Mouse (Mus musculus) intestine, embryonic 15.5 days (tissue): ENCODE measurements around the gene Ankrd44. TPM values are rescaled to one million over a fixed set of nuclear protein-coding genes. Genes with fewer than 3 reads are reported as not detected.

Experiments used
- ATAC-seq: fragments of 200-750 bp; cut with Nextera tagmentation; 2 replicates; pipeline ENCODE4 v1.8.0; 2017; ENCODE audit warnings: moderate TSS enrichment, moderate library complexity
- H3K27ac ChIP-seq: fragments of 300-500 bp; sonication (generic); 2 replicates; pipeline ENCODE4 v1.5.1; 2015; ENCODE audit warnings: mild to moderate bottlenecking, inconsistent platforms
- H3K27me3 ChIP-seq: fragments of 300-500 bp; sonication (generic); replicated peaks from 2 replicates; pipeline ENCODE4 v1.6.1; 2015; ENCODE audit warnings: inconsistent platforms
- H3K36me3 ChIP-seq: fragments of 300-500 bp; sonication (generic); 2 replicates; pipeline ENCODE4 v1.6.1; 2015; ENCODE audit warnings: inconsistent platforms
- H3K4me1 ChIP-seq: fragments of 300-500 bp; sonication (generic); replicated peaks from 2 replicates; pipeline ENCODE4 v1.6.1; 2015; ENCODE audit warnings: inconsistent platforms
- H3K4me2 ChIP-seq: fragments of 300-500 bp; sonication (generic); replicated peaks from 2 replicates; pipeline ENCODE4 v1.6.1; 2015; ENCODE audit warnings: mild to moderate bottlenecking, inconsistent platforms
- H3K4me3 ChIP-seq: fragments of 300-500 bp; sonication (generic); replicated peaks from 2 replicates; pipeline ENCODE4 v1.5.1; 2015; ENCODE audit warnings: inconsistent platforms
- H3K9ac ChIP-seq: fragments of 300-500 bp; sonication (generic); 2 replicates; pipeline ENCODE4 v1.6.1; 2015; ENCODE audit warnings: inconsistent platforms
- H3K9me3 ChIP-seq: fragments of 300-500 bp; sonication (generic); 2 replicates; pipeline ENCODE4 v1.6.1; 2016; ENCODE audit warnings: inconsistent platforms
- WGBS: fragments of 180-500 bp; shearing (Covaris S2); methylation state at CpG from one replicate; pipeline ENCODE4 v1.1.7; 2015; 5-methylcytosine and 5-hydroxymethylcytosine counted together
- polyA plus RNA-seq: library from polyadenylated mRNA; unstranded; fragments of >200 nt; fragmentation: Nextera tagmentation; extraction: Ambion mirVana; gene quantifications from 2 replicates; pipeline ENCODE4 v1.2.1, GENCODE M21; 2015

Gene Ankrd44
- polyA plus RNA-seq, 1 experiment from 2014 or later, result 7.4 TPM

DNA sequence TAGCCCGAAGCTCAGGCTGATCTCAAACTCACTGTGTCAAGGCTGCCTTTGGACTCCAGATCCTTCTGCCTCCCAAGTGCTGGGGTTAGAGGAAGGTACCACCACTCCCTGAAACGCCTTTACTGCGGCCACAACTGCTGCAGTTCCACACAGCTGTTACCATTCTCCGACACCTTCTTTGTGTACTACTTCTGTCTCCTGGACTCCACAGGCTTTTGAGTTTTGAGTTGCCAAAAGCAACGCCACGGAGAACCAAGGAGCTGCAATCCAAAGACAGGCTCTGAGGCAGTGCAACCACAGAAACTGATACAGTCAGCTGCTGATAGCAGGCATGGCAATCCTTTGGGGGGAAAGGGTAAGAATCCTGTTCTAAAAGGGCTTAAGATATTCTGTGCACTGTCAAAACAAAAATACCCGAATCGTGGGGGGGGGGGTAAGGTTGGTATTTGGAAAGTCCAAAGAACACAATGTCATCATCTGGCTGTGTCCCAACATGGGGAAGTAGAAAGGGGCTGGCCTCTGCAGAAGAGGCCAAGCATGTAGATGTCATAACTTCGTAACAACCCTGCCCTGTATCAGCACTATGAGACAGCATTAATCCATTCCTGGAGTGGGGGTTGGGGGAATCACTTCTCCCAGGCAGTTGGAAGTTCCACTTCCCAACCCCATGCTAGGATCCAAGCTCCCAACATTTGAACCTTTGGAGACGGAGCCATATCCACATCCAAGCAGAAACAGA lies 116.2 kb downstream of the Ankrd44 start:
- Histone ChIP-seq H3K4me2 (no peak overlapping the region), H3K4me3 (no peak overlapping the region), H3K36me3 (no peaks in the 10 kb centered on the region), H3K9ac (no peak overlapping the region), H3K9me3 (no peaks in the 10 kb centered on the region), H3K27ac (no peak overlapping the region), H3K4me1 (no peaks in the 10 kb centered on the region; the same call in 1 of the 2 replicates), H3K27me3 (no peaks in the 10 kb centered on the region)
- no peak for ATAC-seq
- WGBS, result 79% methylated on average over 10 of the region's 10 CpGs

DNA sequence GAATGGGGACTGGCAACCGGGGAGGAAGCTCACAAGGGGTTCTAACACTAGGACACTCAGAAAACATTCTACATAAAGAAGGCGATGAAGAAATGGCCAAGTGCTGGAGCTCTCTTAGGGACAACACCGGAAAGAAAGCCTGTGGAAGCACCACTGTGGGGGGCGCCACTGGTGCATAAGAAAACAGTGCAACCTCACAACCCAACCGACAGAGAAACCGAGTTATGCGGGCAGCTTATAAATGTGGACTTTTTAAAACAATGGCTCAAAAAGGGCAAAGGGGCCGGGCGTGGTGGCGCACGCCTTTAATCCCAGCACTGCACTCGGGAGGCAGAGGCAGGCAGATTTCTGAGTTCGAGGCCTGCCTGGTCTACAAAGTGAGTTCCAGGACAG lies 117.1 kb downstream of the Ankrd44 start:
- H3K9me3 ChIP-seq, result no peaks in the 10 kb centered on the region
- no peak overlapping the region for H3K4me2 ChIP-seq
- no peaks in the 10 kb centered on the region for H3K27me3 ChIP-seq
- no peak overlapping the region for H3K4me3 ChIP-seq
- ATAC-seq, result no peak
- H3K9ac ChIP-seq, result no peak overlapping the region
- H3K4me1 ChIP-seq, result no peaks in the 10 kb centered on the region; the same call in 1 of the 2 replicates
- no peak overlapping the region for H3K27ac ChIP-seq
- 98% methylated on average over 13 of the region's 13 CpGs for WGBS
- H3K36me3 ChIP-seq, result no peaks in the 10 kb centered on the region

GRCm38 (mm10) chr1:54808401-54809097 lies 117.6 kb downstream of the Ankrd44 start:
- no peaks in the 10 kb centered on the region for H3K36me3 ChIP-seq
- no peak for ATAC-seq
- no peak overlapping the region for H3K4me3 ChIP-seq
- H3K9me3 ChIP-seq, result no peaks in the 10 kb centered on the region
- 69% methylated on average over 4 of the region's 4 CpGs for WGBS
- no peak overlapping the region for H3K27ac ChIP-seq
- no peaks in the 10 kb centered on the region; the same call in 1 of the 2 replicates for H3K4me1 ChIP-seq
- no peak overlapping the region for H3K4me2 ChIP-seq
- H3K27me3 ChIP-seq, result no peaks in the 10 kb centered on the region
- H3K9ac ChIP-seq, result no peak overlapping the region

GRCm38 (mm10) chr1:54807832-54808231 lies 118.4 kb downstream of the Ankrd44 start:
- no peak overlapping the region for H3K27ac ChIP-seq
- no peak overlapping the region for H3K4me3 ChIP-seq
- H3K9me3 ChIP-seq, result no peaks in the 10 kb centered on the region
- H3K4me2 ChIP-seq, result no peak overlapping the region
- H3K36me3 ChIP-seq, result no peaks in the 10 kb centered on the region
- WGBS, result 93% methylated on average over 3 of the region's 3 CpGs
- H3K4me1 ChIP-seq, result no peaks in the 10 kb centered on the region; the same call in 1 of the 2 replicates
- no peak for ATAC-seq
- H3K27me3 ChIP-seq, result no peaks in the 10 kb centered on the region
- H3K9ac ChIP-seq, result no peak overlapping the region

DNA sequence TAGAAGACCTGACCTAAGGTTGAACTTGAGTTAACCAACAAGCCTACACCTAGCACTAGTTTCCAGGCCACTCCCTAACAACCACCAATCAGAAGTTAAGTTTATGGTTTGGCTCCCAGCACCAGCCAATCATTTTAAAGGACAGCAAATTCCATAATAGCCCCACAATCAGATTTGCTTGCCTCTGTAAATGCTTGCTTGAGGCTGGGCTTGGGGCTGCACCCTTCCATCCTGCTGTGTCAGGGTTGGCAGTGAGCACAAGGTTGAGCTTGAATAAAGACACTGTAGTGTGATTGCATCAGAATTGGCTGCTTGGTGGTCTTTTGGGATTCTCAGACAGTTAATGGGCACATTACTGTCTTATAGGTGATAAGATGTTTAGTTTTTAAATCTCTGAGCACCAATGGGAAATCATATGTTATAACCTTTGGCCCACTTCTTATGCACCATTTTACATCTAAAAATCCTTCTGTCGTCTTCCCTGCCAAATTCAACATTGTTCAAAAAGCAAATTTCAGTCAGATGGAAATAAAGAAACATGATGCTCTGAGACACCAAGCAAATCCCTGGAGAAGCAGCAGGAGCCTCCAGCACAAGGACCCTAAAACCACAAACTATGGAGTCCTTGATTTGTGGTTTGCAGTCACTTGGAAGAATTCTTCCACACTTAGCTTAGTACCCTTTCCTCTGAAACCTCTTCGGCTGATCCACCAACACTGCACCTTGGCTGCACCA lies 119.9 kb downstream of the Ankrd44 start:
- no peaks in the 10 kb centered on the region for H3K27me3 ChIP-seq
- no peak for ATAC-seq
- H3K4me1 ChIP-seq, result no peaks in the 10 kb centered on the region; the same call in 1 of the 2 replicates
- H3K27ac ChIP-seq, result no peak overlapping the region
- H3K36me3 ChIP-seq, result no peaks in the 10 kb centered on the region
- H3K4me2 ChIP-seq, result no peak overlapping the region
- no peak overlapping the region for H3K4me3 ChIP-seq
- 91% methylated on average over 2 of the region's 2 CpGs for WGBS
- no peaks in the 10 kb centered on the region for H3K9me3 ChIP-seq
- no peak overlapping the region for H3K9ac ChIP-seq

DNA sequence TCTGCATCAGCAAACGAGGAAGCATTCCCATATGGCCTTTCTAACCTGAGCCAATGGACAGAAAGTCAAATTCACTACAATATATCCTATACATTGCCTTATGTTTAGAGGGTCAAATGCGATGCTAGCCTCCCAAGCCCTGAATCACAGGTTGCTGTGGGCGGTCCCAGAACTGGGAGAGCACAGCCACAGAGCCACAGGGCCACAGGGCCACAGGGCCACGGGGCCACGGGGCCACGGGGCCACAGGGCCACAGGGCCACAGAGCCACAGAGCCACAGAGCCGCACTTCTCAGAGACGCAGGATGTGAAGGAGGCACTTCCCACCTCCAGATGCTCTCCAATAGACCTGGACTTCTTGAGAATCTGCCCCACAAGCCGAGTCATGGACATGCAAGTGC lies 121.8 kb downstream of the Ankrd44 start:
- WGBS, result 96% methylated on average over 9 of the region's 9 CpGs
- Histone ChIP-seq H3K4me1 (no peaks in the 10 kb centered on the region), H3K4me3 (no peak overlapping the region), H3K27me3 (no peaks in the 10 kb centered on the region), H3K4me2 (no peak overlapping the region), H3K27ac (no peak overlapping the region), H3K36me3 (no peaks in the 10 kb centered on the region), H3K9me3 (no peaks in the 10 kb centered on the region), H3K9ac (no peak overlapping the region)
- ATAC-seq, result no peak

DNA sequence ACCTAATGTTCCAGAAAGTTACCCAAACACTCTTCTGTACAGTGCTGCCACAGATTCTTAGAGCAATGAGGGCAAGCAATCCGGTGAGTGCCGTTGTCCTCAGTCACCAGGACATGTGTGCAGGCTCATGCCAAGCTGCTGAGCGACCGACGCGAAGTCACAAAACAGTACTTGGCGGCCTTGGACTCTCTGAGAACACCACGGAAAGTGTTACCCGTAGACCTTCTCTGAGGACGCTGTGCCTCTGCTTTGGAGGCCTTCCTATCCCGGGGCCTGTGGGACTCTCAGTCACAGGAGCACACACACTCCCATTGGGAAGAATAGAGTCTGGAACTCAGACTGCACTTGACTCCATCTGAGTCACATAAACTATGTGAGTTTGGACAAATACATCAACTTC lies 123.5 kb downstream of the Ankrd44 start:
- Histone ChIP-seq H3K36me3 (no peaks in the 10 kb centered on the region), H3K9ac (no peak overlapping the region), H3K27me3 (no peaks in the 10 kb centered on the region), H3K9me3 (no peaks in the 10 kb centered on the region), H3K4me2 (no peak overlapping the region), H3K4me1 (no peaks in the 10 kb centered on the region), H3K27ac (no peak overlapping the region), H3K4me3 (no peak overlapping the region)
- ATAC-seq, result no peak
- 54% methylated on average over 11 of the region's 11 CpGs for WGBS

DNA sequence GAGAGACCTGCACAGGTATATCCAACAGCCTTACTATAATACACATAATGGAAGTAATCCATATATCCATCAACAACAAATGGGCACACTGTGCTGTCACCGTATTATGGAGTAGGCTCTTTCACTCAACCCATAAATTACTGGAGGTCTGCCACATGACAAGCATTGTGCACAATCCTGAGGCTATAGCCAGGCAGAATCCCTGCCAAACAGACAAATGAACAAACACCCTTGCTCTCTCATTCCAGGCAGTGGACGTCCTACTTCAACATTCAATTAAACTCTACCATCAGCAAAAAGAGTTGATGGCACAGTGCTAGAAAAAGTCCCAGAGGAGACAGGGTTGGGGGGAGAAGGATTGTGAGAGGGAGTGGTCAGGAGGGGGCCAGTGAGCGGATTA lies 124.9 kb downstream of the Ankrd44 start:
- Histone ChIP-seq H3K4me2 (no peak overlapping the region), H3K27me3 (no peaks in the 10 kb centered on the region), H3K9me3 (no peaks in the 10 kb centered on the region), H3K4me3 (no peak overlapping the region), H3K36me3 (no peaks in the 10 kb centered on the region), H3K27ac (no peak overlapping the region), H3K9ac (no peak overlapping the region), H3K4me1 (no peaks in the 10 kb centered on the region)
- WGBS, result 81% methylated on average over 2 of the region's 3 CpGs
- no peak for ATAC-seq

- H3K9ac ChIP-seq, result no peak overlapping the region
- no peaks in the 10 kb centered on the region for H3K27me3 ChIP-seq
- no peaks in the 10 kb centered on the region for H3K36me3 ChIP-seq
- no peaks in the 10 kb centered on the region for H3K9me3 ChIP-seq
- no peaks in the 10 kb centered on the region for H3K4me1 ChIP-seq
- H3K4me2 ChIP-seq, result no peak overlapping the region
- no peak for ATAC-seq
- no peak overlapping the region for H3K27ac ChIP-seq
- H3K4me3 ChIP-seq, result no peak overlapping the region
- 54% methylated on average over 1 of the region's 1 CpGs for WGBS
Measured at GRCm38 (mm10) chr1:54799421-54799820, 126.8 kb downstream of the Ankrd44 start.

GRCm38 (mm10) chr1:54798415-54798814 lies 127.8 kb downstream of the Ankrd44 start:
- H3K27me3 ChIP-seq, result no peaks in the 10 kb centered on the region
- no peak overlapping the region for H3K4me2 ChIP-seq
- H3K9me3 ChIP-seq, result no peaks in the 10 kb centered on the region
- no peak for ATAC-seq
- H3K36me3 ChIP-seq, result no peaks in the 10 kb centered on the region
- 75% methylated on average over 3 of the region's 3 CpGs for WGBS
- H3K27ac ChIP-seq, result no peak overlapping the region
- no peaks in the 10 kb centered on the region for H3K4me1 ChIP-seq
- no peak overlapping the region for H3K9ac ChIP-seq
- H3K4me3 ChIP-seq, result no peak overlapping the region

- H3K9ac ChIP-seq, result no peak overlapping the region
- no peak overlapping the region for H3K4me2 ChIP-seq
- H3K27me3 ChIP-seq, result no peaks in the 10 kb centered on the region
- no peak overlapping the region for H3K4me3 ChIP-seq
- no peaks in the 10 kb centered on the region for H3K4me1 ChIP-seq
- no peaks in the 10 kb centered on the region for H3K9me3 ChIP-seq
- WGBS, result 97% methylated on average over 2 of the region's 2 CpGs
- H3K27ac ChIP-seq, result no peak overlapping the region
- no peak for ATAC-seq
- no peaks in the 10 kb centered on the region for H3K36me3 ChIP-seq
Measured at GRCm38 (mm10) chr1:54794709-54795108, 131.5 kb downstream of the Ankrd44 start.

DNA sequence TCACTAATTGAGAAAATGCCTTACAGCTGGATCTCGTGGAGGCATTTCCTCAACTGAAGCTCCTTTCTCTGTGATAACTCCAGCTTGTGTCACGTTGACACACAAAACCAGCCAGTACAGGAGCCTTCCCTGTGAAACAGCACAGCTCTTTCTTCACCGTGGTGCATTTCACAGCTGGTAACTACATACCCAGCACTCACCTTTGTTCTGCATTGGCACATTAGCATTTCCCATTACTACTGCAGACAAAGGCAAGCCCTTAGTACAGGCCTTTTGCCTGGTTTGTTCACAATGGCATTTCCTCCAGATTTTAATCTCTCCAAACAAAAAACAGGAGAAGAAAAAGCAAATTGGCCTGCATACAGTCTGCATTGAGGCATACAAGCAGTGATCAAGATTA lies 134.8 kb downstream of the Ankrd44 start:
- no peaks in the 10 kb centered on the region for H3K27me3 ChIP-seq
- no peaks in the 10 kb centered on the region for H3K4me1 ChIP-seq
- no peaks in the 10 kb centered on the region for H3K9me3 ChIP-seq
- WGBS, result 77% methylated on average over 3 of the region's 3 CpGs
- H3K4me2 ChIP-seq, result no peak overlapping the region
- ATAC-seq, result no peak
- H3K36me3 ChIP-seq, result no peaks in the 10 kb centered on the region
- no peak overlapping the region for H3K9ac ChIP-seq
- H3K27ac ChIP-seq, result no peak overlapping the region
- H3K4me3 ChIP-seq, result no peak overlapping the region
